ENCODE assay signal across 20 mouse cellular contexts in the genomic region with DNA sequence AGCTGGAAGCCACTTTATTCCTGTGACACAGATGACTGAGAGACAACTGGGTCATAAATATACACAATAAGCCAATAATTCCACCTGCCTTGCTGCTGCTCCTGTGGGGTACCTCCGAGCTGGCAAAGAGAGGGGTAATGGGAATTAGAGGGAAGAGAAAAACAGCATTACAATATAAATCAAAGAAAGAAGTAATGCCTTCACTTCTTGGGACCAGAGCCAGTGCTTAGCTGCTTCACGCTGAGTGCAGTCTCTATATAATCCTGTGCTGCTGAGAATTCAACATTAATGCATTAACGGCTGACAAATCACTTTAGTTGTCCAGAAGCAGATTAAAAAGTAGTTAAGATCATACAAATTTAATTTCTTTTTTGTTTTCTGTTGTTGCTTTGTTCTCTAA.
"Had no signal": no experiment of that assay in that cellular context is flagged by ENCODE, and none has a peak within 500 bp of the region (broad histone marks: within the 10 kb centered on the region; RNA-seq: fewer than 3 reads in every experiment).

No protein-coding gene starts in this region.

- H3K4me3 ChIP-seq: left cerebral cortex, adult 2 months; limb, embryonic 10.5 days; limb, embryonic 13.5 days; liver, embryonic 12.5 days; liver, embryonic 15.5 days; lung, embryonic 15.5 days; megakaryocyte, embryonic 14.5 days; midbrain, embryonic 12.5 days; myocyte had no signal

- H3K36me3 ChIP-seq: limb, embryonic 10.5 days; limb, embryonic 13.5 days; liver, embryonic 12.5 days; liver, embryonic 15.5 days; lung, embryonic 15.5 days; midbrain, embryonic 12.5 days had no signal

- H3K4me2 ChIP-seq: limb, embryonic 13.5 days; liver, embryonic 12.5 days; liver, embryonic 15.5 days; lung, embryonic 15.5 days; midbrain, embryonic 12.5 days had no signal

- DNase-seq: kidney, adult 18-20 months; kidney, adult 9 months; kidney, postnatal 36 days; layer of hippocampus, postnatal 36 days; liver; lung, adult 18-20 months; lung, postnatal 10 days; lung, postnatal 36 days; thymus, adult 18-20 months; thymus, postnatal 36 days had no signal

- H3K9me3 ChIP-seq: limb, embryonic 10.5 days; limb, embryonic 13.5 days; liver, embryonic 12.5 days; liver, embryonic 15.5 days; lung, embryonic 15.5 days; midbrain, embryonic 12.5 days had no signal

- H3K27me3 ChIP-seq: limb, embryonic 13.5 days; liver, embryonic 12.5 days; liver, embryonic 15.5 days; lung, embryonic 15.5 days; megakaryocyte, embryonic 14.5 days; midbrain, embryonic 12.5 days had no signal

- H3K9ac ChIP-seq: limb, embryonic 13.5 days; liver, embryonic 12.5 days; liver, embryonic 15.5 days; lung, embryonic 15.5 days; midbrain, embryonic 12.5 days had no signal

- H3K27ac ChIP-seq: left cerebral cortex, adult 2 months; limb, embryonic 10.5 days; limb, embryonic 13.5 days; liver, embryonic 12.5 days; liver, embryonic 15.5 days; lung, embryonic 15.5 days; midbrain, embryonic 12.5 days had no signal

- H3K4me1 ChIP-seq: limb, embryonic 10.5 days; limb, embryonic 13.5 days; liver, embryonic 12.5 days; liver, embryonic 15.5 days; lung, embryonic 15.5 days; megakaryocyte, embryonic 14.5 days; midbrain, embryonic 12.5 days had no signal

- ATAC-seq: intestine, embryonic 16.5 days; liver, embryonic 12.5 days had no signal
